Mouse (Mus musculus) natural killer cell, adult 2 months (primary cell): ENCODE measurements around the gene Samd4.

Experiments used
- DNase-seq, 2 experiments: peaks; one replicate each; pipeline ENCODE4 v3.0.0; 2022; ENCODE audit warnings: low spot score in 2 of 2

The Samd4 gene

GRCm38 (mm10) chr14:47000096-47000736, 117.6 kb downstream of the Samd4 start:
- DNase-seq: no peak

- DNase-seq: no peak
Observed at GRCm38 (mm10) chr14:47000786-47001761, 118.4 kb downstream of the Samd4 start.

- no peak for DNase-seq
Observed at GRCm38 (mm10) chr14:47004161-47004560, 121.5 kb downstream of the Samd4 start.

GRCm38 (mm10) chr14:47011171-47012139, 128.8 kb downstream of the Samd4 start:
- DNase-seq: no peak

DNA sequence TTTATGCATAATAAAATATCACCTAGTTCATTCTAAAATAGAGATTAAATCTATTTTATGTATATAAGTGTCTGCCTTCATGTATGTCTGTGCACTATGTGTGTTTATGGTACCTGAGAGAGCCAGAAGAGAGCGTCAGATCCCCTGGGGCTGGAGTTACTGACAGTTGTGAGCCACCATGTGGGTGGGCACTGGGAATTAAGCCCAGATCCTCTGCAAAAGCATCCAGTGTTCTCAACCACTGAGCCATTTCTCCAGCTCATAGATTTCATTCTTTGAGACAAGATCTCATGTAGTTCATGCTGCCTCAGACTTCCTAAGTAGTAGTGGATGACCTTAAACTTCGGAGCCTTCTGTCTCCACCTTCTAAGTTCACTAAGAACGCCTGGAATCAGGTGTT, 133.0 kb downstream of the Samd4 start:
- DNase-seq: no peak

DNA sequence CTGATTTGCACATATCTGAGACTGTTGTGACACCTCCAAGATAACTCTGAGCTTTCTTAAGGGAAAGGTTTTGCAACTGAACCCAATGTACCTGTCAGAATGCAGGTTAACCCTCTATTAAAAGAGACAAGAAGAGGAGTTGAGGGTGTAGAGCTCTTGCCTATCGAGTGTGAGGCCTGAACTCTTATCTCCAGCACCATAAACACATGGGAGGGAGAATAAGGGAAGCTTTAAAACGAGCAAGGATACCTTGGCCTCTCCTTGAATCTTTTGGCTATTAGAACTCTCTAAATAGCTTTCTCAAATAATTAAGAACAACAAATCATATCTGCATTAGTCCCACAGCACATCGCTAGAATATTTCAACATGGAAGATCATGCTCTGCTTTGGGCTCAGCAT, 135.0 kb downstream of the Samd4 start:
- no peak for DNase-seq

DNA sequence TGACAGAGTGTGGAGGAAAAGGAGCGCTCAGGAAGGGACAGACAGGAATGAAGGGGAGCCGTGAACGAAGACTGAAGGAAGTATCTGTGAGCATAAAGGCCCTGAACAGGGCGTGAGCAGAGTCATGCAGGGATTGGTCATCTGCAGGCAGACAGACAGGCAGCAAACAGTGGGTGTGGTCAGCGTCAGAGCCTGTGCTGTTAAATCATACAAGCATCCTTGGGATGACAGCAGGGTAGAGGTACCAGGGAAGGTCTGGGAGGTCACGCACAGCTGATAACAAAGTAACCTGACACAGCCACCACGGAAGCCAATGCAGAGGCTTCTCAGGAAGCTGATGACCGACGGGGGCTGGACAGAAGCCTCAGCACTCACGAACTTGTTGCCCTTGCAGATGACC, 138.2 kb downstream of the Samd4 start:
- no peak for DNase-seq

GRCm38 (mm10) chr14:47023529-47023928, 140.9 kb downstream of the Samd4 start:
- DNase-seq: no peak

DNA sequence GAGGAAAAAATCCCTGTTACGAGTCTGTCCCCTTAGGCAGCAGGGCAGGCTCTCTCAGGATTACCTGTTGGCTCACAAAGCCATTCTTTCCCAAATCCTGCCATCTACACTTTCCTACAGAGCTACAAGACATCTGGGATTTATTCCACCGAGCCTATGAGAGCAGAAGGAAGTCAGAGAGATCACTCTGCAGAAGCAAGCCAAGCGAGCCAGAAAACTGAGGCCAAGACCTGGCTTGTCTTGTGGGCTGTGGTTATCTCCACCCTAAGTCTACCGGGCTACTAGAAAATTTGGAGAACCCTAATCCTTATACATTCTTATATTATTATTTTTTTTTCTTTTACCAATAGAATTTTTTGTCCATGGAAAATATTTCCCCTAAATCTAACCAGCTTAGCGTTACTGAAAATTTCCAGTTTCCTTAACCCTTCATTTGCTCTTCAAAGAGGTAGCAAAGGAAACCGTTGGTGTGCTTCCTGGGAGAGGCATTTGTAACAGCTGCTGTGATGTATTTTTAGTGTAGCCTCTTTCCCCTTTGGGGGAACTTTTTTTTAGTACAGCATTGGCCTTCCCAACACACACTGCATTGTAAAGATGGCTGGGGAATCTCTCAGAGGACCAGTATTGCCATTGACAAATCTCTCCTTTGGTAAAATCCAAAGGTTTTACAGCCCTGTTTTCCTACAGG, 144.9 kb downstream of the Samd4 start:
- DNase-seq: no peak

DNA sequence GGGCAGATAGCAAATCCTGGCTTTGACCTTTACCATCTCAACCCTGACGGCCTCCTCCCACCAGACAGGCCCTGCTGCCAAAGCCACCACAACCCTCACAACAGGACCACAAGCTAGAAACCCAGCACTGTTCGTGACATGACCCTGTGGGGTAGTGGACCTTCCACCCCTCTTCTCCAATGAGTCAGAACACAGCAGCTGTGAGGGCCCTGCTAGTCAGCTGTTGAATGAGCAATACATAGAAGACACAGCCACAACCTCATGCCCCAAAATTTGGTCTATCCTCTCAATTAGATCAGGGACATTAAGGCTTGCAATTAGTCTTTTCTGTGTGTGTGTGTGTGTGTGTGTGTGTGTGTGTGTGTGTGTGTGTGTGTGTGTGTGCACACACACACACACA, 148.9 kb downstream of the Samd4 start:
- DNase-seq: no peak

DNA sequence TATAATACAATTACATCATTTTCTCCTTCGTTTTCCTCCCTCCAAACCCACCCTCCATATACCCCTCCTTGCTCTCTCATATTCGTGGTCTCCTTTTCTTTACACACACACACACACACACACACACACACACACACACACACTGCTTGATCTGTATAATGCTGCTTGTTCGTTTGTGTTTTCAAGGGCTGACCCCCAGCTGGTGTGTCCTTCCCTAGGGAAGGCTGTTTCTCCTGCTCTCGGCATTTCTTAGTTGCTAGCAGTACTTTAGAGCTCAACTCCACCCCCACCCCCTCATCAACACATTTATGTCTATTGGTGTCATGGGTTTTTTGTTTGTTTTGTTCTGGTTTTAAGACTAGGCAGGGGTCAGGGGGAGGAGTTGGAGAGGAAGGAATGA, 149.5 kb downstream of the Samd4 start:
- no peak for DNase-seq

- DNase-seq: no peak
Observed at GRCm38 (mm10) chr14:47033423-47033822, 150.8 kb downstream of the Samd4 start.

- DNase-seq: no peak
Observed at GRCm38 (mm10) chr14:47041699-47042098, 159.0 kb downstream of the Samd4 start.

DNA sequence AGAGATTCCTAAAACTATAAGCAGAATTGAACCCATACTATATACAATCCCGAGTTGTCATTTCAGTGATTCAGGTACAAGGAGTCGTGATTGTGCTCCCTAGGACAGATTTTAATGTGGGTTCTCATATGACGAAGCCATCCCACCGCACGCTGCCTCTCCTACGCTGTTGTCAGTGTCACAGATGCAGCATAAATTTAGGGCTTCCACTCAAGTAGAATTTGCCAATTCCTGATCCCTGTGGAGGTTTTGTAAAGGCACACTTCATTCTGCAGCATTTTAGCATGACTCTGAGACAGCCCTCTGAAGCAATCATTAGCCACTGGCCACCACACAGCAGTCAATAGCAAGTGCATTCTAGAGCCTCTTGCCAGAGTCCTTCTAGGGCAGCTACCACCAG, 166.4 kb downstream of the Samd4 start:
- no peak for DNase-seq

- DNase-seq: no peak
Observed at GRCm38 (mm10) chr14:47051743-47052610, 169.3 kb downstream of the Samd4 start.

GRCm38 (mm10) chr14:47053101-47053500, 170.4 kb downstream of the Samd4 start:
- no peak for DNase-seq

- no peak for DNase-seq
Observed at GRCm38 (mm10) chr14:47053824-47054223, 171.2 kb downstream of the Samd4 start.

- no peak for DNase-seq
Observed at GRCm38 (mm10) chr14:47058969-47059368, 176.3 kb downstream of the Samd4 start.

GRCm38 (mm10) chr14:47065067-47065466, 182.4 kb downstream of the Samd4 start:
- DNase-seq: no peak

DNA sequence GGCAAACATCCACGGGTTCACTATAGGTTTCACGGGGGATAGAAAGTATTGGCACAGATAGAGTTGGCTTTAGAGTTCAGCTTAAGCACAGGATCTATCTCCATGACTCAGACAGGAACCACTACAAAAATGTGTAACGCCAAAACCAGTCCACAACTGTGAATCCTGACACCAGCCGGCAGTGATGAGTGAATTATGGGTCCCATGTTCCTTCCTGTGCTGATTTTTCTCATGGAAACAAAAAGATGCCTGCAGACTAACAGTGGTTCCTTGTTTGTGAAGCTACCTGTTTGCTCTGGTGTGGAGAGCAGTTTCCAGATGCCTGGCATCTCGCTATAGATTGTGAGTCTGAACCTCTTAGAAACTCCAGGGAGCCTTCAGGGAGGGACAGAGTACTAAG, 184.2 kb downstream of the Samd4 start:
- DNase-seq: no peak
